In genomic region chr14:60735848-60736547, GRCm38 (mm10) we compare ENCODE assay signal across 8 mouse cellular contexts. TPM values are rescaled to one million over a fixed set of nuclear protein-coding genes. Genes with fewer than 3 reads are reported as not detected.
DNase-seq lines count a peak whose midpoint lies in the region; ATAC-seq and TF ChIP-seq lines count a peak whose summit lies in the region.

No protein-coding gene starts in this region.

- H3K4me2 ChIP-seq in hindbrain, embryonic 12.5 days (replicated peaks), result no peak overlapping the region

- intact Hi-C loops in heart, adult 2 months (cut with DNase I), result loop anchor here (2.0 kb wide), 1 partner anchor 35 kb away; no protein-coding TSS in a partner anchor

- ATAC-seq in G1E (ENCODE audit: extremely low read depth, insufficient number of reproducible peaks, low FRiP score, poor library complexity, severe bottlenecking), result 0 out of 2 replicates have a peak, but pooled peaks have one; percentile 11
- no peak for ATAC-seq in hindbrain, embryonic 12.5 days (ENCODE audit: low FRiP score)
- peak; percentile 30 for ATAC-seq in megakaryocyte-erythroid progenitor cell, adult 5-6 weeks (replicated peaks; ENCODE audit: low FRiP score, low TSS enrichment, poor library complexity, severe bottlenecking)

- peaks cover 11% of the 10 kb centered on the region for H3K36me3 ChIP-seq in heart, adult 2 months (ENCODE audit: control insufficient read depth, insufficient read depth, low read length)
- no peaks in the 10 kb centered on the region for H3K36me3 ChIP-seq in G1E (replicated peaks)
- no peaks in the 10 kb centered on the region for H3K36me3 ChIP-seq in hindbrain, embryonic 12.5 days

- TF ChIP-seq POLR2A in heart, adult 2 months (IDR thresholded peaks at IDR 0.05; ENCODE audit: insufficient read depth, low read depth, low read length), result no peak

- H3K9ac ChIP-seq in heart, adult 2 months (ENCODE audit: low read depth, low read length), result peak overlapping the region; percentile 5; the same call in 1 of the 2 replicates
- no peak overlapping the region for H3K9ac ChIP-seq in hindbrain, embryonic 12.5 days

- no peaks in the 10 kb centered on the region for H3K9me3 ChIP-seq in G1E (replicated peaks)
- no peaks in the 10 kb centered on the region for H3K9me3 ChIP-seq in hindbrain, embryonic 12.5 days (replicated peaks)

- H3K4me3 ChIP-seq in heart, adult 2 months, result no peak overlapping the region; the same call in 1 of the 2 replicates
- H3K4me3 ChIP-seq in G1E (ENCODE audit: low read depth, low read length), result no peak overlapping the region
- no peak overlapping the region for H3K4me3 ChIP-seq in hindbrain, embryonic 12.5 days

- peaks cover 48% of the 10 kb centered on the region for H3K4me1 ChIP-seq in heart, adult 2 months (ENCODE audit: control insufficient read depth, insufficient read depth, low read length)
- peaks cover 9% of the 10 kb centered on the region; the same call in 1 of the 2 replicates for H3K4me1 ChIP-seq in G1E (ENCODE audit: insufficient read depth, low read depth, low read length)
- peaks cover 62% of the 10 kb centered on the region for H3K4me1 ChIP-seq in hindbrain, embryonic 12.5 days

- TF ChIP-seq EP300 in heart, adult 2 months (IDR thresholded peaks at IDR 0.05; ENCODE audit: insufficient read depth, low read depth, low read length), result no peak

- peak in 1 of 2 experiments; percentile 40 for DNase-seq in heart, adult 2 months
- no peak for DNase-seq in heart, adult 9 months (ENCODE audit: low spot score in 2 of 2)
- DNase-seq in G1E (ENCODE audit: low spot score), result no peak
- DNase-seq in urinary bladder, postnatal 25 days (ENCODE audit: low spot score), result no peak
- no peak for DNase-seq in adrenal gland, postnatal 36 days
- DNase-seq in kidney, postnatal 36 days, result no peak

- H3K27me3 ChIP-seq in heart, adult 2 months (ENCODE audit: control insufficient read depth, insufficient read depth, low read length), result no peaks in the 10 kb centered on the region
- H3K27me3 ChIP-seq in G1E (ENCODE audit: insufficient read depth, low read length), result peaks cover 21% of the 10 kb centered on the region
- H3K27me3 ChIP-seq in hindbrain, embryonic 12.5 days, result no peaks in the 10 kb centered on the region

- 28% methylated on average over 13 of the region's 13 CpGs for WGBS in heart, adult 2 months
- WGBS in hindbrain, embryonic 12.5 days, result 60% methylated on average over 13 of the region's 13 CpGs

- peaks cover 2% of the 10 kb centered on the region; the same call in 1 of the 2 replicates for H3K79me2 ChIP-seq in heart, adult 2 months (replicated peaks; ENCODE audit: control insufficient read depth, insufficient read depth, low read length)

- TF ChIP-seq CTCF in heart, adult 2 months (IDR thresholded peaks at IDR 0.05), result no peak
- no peak for TF ChIP-seq CTCF in G1E (IDR thresholded peaks at IDR 0.05; ENCODE audit: low read depth, low read length)

- H3K27ac ChIP-seq in heart, adult 2 months, result peak overlapping the region; percentile 91
- peak overlapping the region; percentile 73 for H3K27ac ChIP-seq in hindbrain, embryonic 12.5 days

RNA-seq across cellular contexts. Expression of gene C1qtnf9, which starts 31.9 kb away (rescaled TPM):
- total RNA-seq in heart, adult 2 months (2021), result 10 to 100 TPM; 44.0 to 45.5 TPM
- polyA plus RNA-seq in heart, adult 2 months (2012; rRNA removed), result 27.8 and 59.4 TPM in 2 replicates
- total RNA-seq in G1E (2014; fragmentation: Nextera tagmentation), result not detected in 2 replicates
- 0.12 and 0.16 TPM in 2 replicates for total RNA-seq in G1E (2017)
- not detected in 2 replicates for polyA plus RNA-seq in G1E (2012)
- 0.20 and 0.43 TPM in 2 replicates for polyA plus RNA-seq in hindbrain, embryonic 12.5 days (2016; fragmentation: Nextera tagmentation; extraction: Ambion mirVana)
- total RNA-seq in megakaryocyte-erythroid progenitor cell, adult 5-6 weeks (2014; fragmentation: Nextera tagmentation), result not detected in 2 replicates
- not detected in 2 replicates for total RNA-seq in megakaryocyte-erythroid progenitor cell, adult 5-6 weeks (2017)
- 1 to 10 TPM; 5.5 to 5.9 TPM for total RNA-seq in adrenal gland, postnatal 36 days (2021)

RNA-seq across cellular contexts. Expression of gene Mipep, which starts 48.4 kb away (rescaled TPM):
- 10 to 100 TPM; 61.6 to 71.8 TPM for total RNA-seq in heart, adult 2 months (2021)
- polyA plus RNA-seq in heart, adult 2 months (2012; rRNA removed), result 26.0 and 38.4 TPM in 2 replicates
- total RNA-seq in G1E (2014; fragmentation: Nextera tagmentation), result 14.3 and 17.7 TPM in 2 replicates
- total RNA-seq in G1E (2017), result 17.3 and 19.3 TPM in 2 replicates
- polyA plus RNA-seq in G1E (2012), result 13.7 and 18.7 TPM in 2 replicates
- 21.4 and 22.3 TPM in 2 replicates for polyA plus RNA-seq in hindbrain, embryonic 12.5 days (2016; fragmentation: Nextera tagmentation; extraction: Ambion mirVana)
- total RNA-seq in megakaryocyte-erythroid progenitor cell, adult 5-6 weeks (2014; fragmentation: Nextera tagmentation), result 15.8 and 19.6 TPM in 2 replicates
- total RNA-seq in megakaryocyte-erythroid progenitor cell, adult 5-6 weeks (2017), result 20.2 and 34.2 TPM in 2 replicates
- 10 to 100 TPM; 37.9 to 43.6 TPM for total RNA-seq in adrenal gland, postnatal 36 days (2021)

Comparison
In these comparisons a context has a peak if more than half of its experiments do, and no peak if none do; other contexts are left out.
1. RNA of gene C1qtnf9, which starts 31.9 kb away (total RNA-seq): 44.0 to 45.5 TPM in heart, adult 2 months; 5.5 to 5.9 TPM in adrenal gland, postnatal 36 days, 0.12 to 0.16 TPM in G1E and not detected in megakaryocyte-erythroid progenitor cell, adult 5-6 weeks; every median in the first group is over 4 times any median in the second.